Mouse (Mus musculus): ENCODE results near the gene Zfp974. TPM values are rescaled to one million over a fixed set of nuclear protein-coding genes. Genes with fewer than 3 reads are reported as not detected.
"Not testable (repeated sequence)": the region's sequence is repeated elsewhere in the genome, so short reads cannot be mapped to it uniquely, and the experiment has no call there.

Zfp974 gene
- polyA plus RNA-seq (2015; fragmentation: Nextera tagmentation; extraction: Ambion mirVana): 3.7 and 4.6 TPM in 2 replicates

DNA sequence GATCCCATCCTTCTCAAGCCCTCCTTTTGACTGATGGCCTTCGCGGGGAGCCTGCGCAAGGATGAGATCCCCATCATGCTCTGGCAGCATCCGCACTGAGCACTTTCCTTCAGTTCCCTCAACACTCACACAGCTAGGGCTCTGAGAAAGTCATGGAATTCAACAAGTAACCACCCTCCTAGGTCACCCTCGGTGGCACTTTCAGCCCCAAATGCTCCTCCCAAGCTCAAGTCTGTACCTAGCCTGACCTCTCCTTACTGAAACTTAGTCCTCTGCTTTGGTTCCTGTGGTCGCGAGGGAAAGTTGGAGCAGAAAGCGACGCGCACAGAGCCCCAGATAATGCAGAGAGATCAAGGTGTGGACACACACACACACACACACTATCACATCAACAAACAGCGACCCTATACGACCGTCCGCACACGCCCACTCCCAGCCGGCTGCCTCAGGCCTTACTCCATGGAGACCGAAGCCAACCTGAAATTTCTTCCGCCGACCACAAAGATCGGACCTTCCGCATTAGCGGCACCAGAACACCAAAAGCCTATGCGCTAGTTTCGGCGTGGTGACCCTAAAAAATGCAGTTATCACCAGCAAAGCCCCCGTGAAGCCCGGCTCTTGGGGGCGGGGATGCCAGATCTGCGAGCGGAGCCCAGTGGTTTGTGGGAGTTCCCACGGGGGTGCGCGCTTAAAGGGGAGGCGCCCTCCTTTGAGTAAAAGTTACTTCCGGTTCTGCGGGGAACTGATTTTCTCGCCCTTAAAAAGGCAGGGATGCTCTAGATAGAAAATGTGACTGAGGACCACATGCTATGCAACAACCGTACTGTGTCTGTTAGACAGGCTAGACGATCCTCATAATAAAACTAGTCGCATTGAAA lies at the start of gene Zfp974:
TSS of gene Zfp974 (minus strand) at position 643 of the 878 bp plus-strand sequence.
- 5% methylated on average over 40 of the region's 40 CpGs for WGBS
- TF ChIP-seq CTCF (IDR thresholded peaks at IDR 0.05; ENCODE audit: low read depth) (0 out of 2 replicates have a peak, but pooled peaks have one; percentile 4), EP300 (optimal IDR thresholded peaks at IDR 0.05) (no peak)
- ATAC-seq (ENCODE audit: low FRiP score, low TSS enrichment) (peak; percentile 84), DNase-seq (ENCODE audit: low spot score) (peak; percentile 79)
- Histone ChIP-seq H3K4me3 (ENCODE audit: low read depth, low read length) (peak within 1 kb of the TSS; percentile 61), H3K27me3 (ENCODE audit: control insufficient read depth, insufficient read depth, low read length) (no peaks in the 10 kb centered on the region), H3K9ac (ENCODE audit: low read length) (peak within 1 kb of the TSS; percentile 72), H3K36me3 (ENCODE audit: control insufficient read depth, insufficient read depth, low read length) (no peaks in the 10 kb centered on the region), H3K27ac (replicated peaks) (0 out of 2 replicates have a peak within 1 kb of the TSS, but pooled peaks have one; percentile 20), H3K4me1 (replicated peaks; ENCODE audit: control insufficient read depth, insufficient read depth) (no peaks in the 10 kb centered on the region), H3K9me3 (ENCODE audit: control insufficient read depth, low read length) (no peaks in the 10 kb centered on the region), H3K4me2 (replicated peaks; ENCODE audit: low read depth) (peak within 1 kb of the TSS; percentile 54)

DNA sequence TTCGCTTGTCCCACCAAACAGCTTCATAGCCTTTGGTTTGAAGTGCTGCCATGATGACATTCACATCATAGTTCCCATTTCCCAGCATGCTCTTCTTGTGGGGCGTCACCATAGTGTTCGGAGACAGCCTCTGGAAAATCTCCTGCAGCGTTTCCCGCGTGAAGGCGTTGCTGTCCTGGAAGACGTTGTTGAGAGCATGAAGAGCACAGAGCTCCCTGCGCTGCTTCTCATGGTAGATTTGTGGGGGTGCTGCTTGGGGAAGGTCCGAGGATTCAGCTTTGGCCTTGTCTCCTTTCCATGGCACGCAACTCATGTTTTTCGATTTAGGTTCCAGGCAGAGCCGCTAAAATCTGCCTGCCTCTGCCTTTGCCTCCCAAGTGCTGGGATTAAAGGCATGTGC lies 20.2 kb upstream of the Zfp974 start:
- not testable (repeated sequence) for H3K4me2 ChIP-seq (replicated peaks; ENCODE audit: low read depth); H3K4me1 ChIP-seq (replicated peaks; ENCODE audit: control insufficient read depth, insufficient read depth); H3K27ac ChIP-seq (replicated peaks); DNase-seq (ENCODE audit: low spot score); H3K36me3 ChIP-seq (ENCODE audit: control insufficient read depth, insufficient read depth, low read length); ATAC-seq (ENCODE audit: low FRiP score, low TSS enrichment); H3K9ac ChIP-seq (ENCODE audit: low read length); H3K9me3 ChIP-seq (ENCODE audit: control insufficient read depth, low read length); H3K4me3 ChIP-seq (ENCODE audit: low read depth, low read length); H3K27me3 ChIP-seq (ENCODE audit: control insufficient read depth, insufficient read depth, low read length)
- WGBS: 86% methylated on average over 12 of the region's 13 CpGs

DNA sequence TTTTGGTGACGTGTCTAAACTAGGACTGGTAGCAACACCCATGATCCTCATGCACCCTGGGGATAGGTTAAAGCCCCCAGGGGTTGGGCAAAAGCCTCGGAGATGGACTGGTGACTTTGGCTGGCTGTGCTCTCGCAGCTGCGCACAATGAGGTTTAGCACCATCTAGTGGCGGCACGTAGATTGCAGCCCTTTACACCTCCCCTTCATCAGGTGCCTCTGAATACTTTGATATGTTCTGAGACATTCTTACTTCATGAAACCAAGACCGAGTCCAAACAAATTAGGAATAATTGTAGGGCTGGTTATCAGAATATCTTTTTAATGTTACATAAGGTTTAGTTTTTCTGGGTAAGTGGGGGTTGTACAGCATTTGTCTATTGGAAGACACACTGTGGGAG lies 12.6 kb upstream of the Zfp974 start:
- H3K36me3 ChIP-seq (ENCODE audit: control insufficient read depth, insufficient read depth, low read length); H3K4me3 ChIP-seq (ENCODE audit: low read depth, low read length); DNase-seq (ENCODE audit: low spot score); H3K4me2 ChIP-seq (replicated peaks; ENCODE audit: low read depth); H3K9ac ChIP-seq (ENCODE audit: low read length); ATAC-seq (ENCODE audit: low FRiP score, low TSS enrichment); H3K27me3 ChIP-seq (ENCODE audit: control insufficient read depth, insufficient read depth, low read length); H3K9me3 ChIP-seq (ENCODE audit: control insufficient read depth, low read length); H3K4me1 ChIP-seq (replicated peaks; ENCODE audit: control insufficient read depth, insufficient read depth); H3K27ac ChIP-seq (replicated peaks): not testable (repeated sequence)
- 51% methylated on average over 5 of the region's 7 CpGs for WGBS
- peak; percentile 55 for TF ChIP-seq CTCF (IDR thresholded peaks at IDR 0.05; ENCODE audit: low read depth)

DNA sequence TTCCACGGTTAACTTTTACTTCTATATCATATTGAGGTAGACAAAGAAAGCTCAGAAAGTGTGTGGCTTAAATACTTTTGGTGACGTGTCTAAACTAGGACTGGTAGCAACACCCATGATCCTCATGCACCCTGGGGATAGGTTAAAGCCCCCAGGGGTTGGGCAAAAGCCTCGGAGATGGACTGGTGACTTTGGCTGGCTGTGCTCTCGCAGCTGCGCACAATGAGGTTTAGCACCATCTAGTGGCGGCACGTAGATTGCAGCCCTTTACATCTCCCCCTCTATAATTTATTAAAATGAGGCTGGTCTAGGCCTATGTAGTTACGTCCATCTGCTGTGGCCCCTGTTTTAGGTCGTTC lies 4.5 kb upstream of the Zfp974 start:
- H3K9ac ChIP-seq (ENCODE audit: low read length): not testable (repeated sequence)

DNA sequence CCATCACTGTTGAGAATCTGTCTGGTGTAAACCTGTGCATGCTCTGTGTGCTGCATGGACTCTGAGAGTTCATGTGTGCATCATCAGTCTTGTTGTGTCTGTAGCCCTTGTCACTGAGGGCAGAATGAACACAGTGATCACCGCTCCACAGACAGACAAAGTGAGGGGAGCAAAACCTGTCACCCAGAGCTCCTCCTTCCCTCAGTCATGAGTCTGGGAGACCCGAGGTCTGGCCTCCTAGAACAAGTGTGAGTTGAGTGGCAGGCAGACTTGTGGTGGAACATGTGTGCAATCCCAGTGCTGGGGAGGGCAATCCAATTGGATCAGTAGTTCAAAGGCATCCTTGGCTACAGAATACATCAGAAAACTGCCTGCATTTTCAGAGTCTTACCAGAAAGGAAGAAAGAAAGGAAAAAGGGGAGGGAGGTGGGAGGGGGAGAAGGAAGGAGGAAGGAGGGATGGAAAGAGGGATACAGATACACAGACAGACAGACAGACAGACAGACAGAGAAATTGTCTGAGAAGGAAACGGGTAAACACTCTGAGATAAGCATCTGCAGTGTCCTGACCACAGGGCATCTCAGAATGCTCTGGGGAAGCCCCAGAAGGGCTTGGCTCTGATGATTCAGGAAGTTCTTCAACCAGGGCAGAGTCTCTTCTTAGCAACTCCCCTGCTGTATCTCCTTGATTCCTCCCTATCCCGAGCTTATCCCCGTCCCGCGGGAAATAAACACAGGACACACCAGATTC lies 4.0 kb upstream of the Zfp974 start:
- Histone ChIP-seq H3K9ac (ENCODE audit: low read length) (0 out of 2 replicates have a peak overlapping the region, but pooled peaks have one; percentile 41), H3K4me2 (replicated peaks; ENCODE audit: low read depth) (peak overlapping the region; percentile 34; the same call in 1 of the 2 replicates), H3K36me3 (ENCODE audit: control insufficient read depth, insufficient read depth, low read length) (no peaks in the 10 kb centered on the region), H3K27me3 (ENCODE audit: control insufficient read depth, insufficient read depth, low read length) (no peaks in the 10 kb centered on the region), H3K4me3 (ENCODE audit: low read depth, low read length) (peak overlapping the region; percentile 12; the same call in 1 of the 2 replicates), H3K27ac (replicated peaks) (no peak overlapping the region), H3K9me3 (ENCODE audit: control insufficient read depth, low read length) (no peaks in the 10 kb centered on the region), H3K4me1 (replicated peaks; ENCODE audit: control insufficient read depth, insufficient read depth) (no peaks in the 10 kb centered on the region)
- no peak for TF ChIP-seq EP300 (optimal IDR thresholded peaks at IDR 0.05)
- DNase-seq (ENCODE audit: low spot score): no peak
- peak; percentile 67 for ATAC-seq (ENCODE audit: low FRiP score, low TSS enrichment)
- 19% methylated on average over 7 of the region's 7 CpGs for WGBS

More for the DNA sequence above, 4.5 kb upstream of the Zfp974 start:
- not testable (repeated sequence) for H3K9me3 ChIP-seq (ENCODE audit: control insufficient read depth, low read length); ATAC-seq (ENCODE audit: low FRiP score, low TSS enrichment); H3K36me3 ChIP-seq (ENCODE audit: control insufficient read depth, insufficient read depth, low read length); H3K27ac ChIP-seq (replicated peaks); DNase-seq (ENCODE audit: low spot score); H3K27me3 ChIP-seq (ENCODE audit: control insufficient read depth, insufficient read depth, low read length); H3K4me1 ChIP-seq (replicated peaks; ENCODE audit: control insufficient read depth, insufficient read depth)
- WGBS: 10% methylated on average over 1 of the region's 9 CpGs
- peak overlapping the region; percentile 12; the same call in 1 of the 2 replicates for H3K4me3 ChIP-seq (ENCODE audit: low read depth, low read length)
- peak overlapping the region; percentile 34; the same call in 1 of the 2 replicates for H3K4me2 ChIP-seq (replicated peaks; ENCODE audit: low read depth)

DNA sequence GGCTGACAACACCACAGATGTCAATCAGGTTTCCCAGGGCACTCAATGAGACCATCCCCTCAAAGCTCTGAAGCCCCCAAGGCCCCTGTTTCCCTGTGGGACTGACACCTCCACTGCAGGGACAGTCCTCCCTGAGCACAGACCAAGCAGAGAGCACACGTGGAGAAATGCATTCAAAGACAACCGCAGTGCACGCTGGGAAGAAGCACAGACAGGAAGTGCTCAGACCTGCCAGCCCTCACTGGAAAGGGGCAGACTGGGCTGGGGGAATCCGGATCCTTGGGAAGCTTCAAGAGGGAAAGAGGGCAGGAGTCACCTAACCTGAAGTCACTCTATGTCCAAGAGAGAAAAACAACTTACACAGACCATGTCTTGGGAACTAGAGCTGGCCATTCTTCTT lies 2.2 kb downstream of the Zfp974 start:
- not testable (repeated sequence) for H3K27ac ChIP-seq (replicated peaks); H3K36me3 ChIP-seq (ENCODE audit: control insufficient read depth, insufficient read depth, low read length); H3K9ac ChIP-seq (ENCODE audit: low read length); H3K27me3 ChIP-seq (ENCODE audit: control insufficient read depth, insufficient read depth, low read length); DNase-seq (ENCODE audit: low spot score); ATAC-seq (ENCODE audit: low FRiP score, low TSS enrichment); H3K4me3 ChIP-seq (ENCODE audit: low read depth, low read length); H3K4me2 ChIP-seq (replicated peaks; ENCODE audit: low read depth); H3K4me1 ChIP-seq (replicated peaks; ENCODE audit: control insufficient read depth, insufficient read depth); H3K9me3 ChIP-seq (ENCODE audit: control insufficient read depth, low read length)
- WGBS: 55% methylated on average over 4 of the region's 4 CpGs

DNA sequence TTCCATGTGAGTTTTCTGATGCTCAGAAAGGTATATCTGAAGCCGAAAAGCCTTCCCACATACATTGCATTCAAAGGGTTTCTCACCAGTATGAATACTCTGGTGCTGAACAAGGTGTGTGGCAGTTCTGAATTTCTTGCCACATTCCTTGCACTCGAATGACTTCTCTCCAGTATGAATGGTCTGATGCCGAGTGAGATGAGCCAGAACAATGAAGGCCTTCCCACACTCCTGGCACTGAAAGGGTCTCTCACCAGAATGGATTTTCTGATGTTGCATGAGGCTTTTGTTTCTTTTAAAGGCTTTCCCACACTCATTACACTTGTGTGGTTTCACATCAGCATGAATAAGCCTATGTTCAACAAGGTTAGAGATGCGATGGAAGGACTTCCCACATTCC lies 18.3 kb downstream of the Zfp974 start:
- DNase-seq (ENCODE audit: low spot score); H3K36me3 ChIP-seq (ENCODE audit: control insufficient read depth, insufficient read depth, low read length); H3K27me3 ChIP-seq (ENCODE audit: control insufficient read depth, insufficient read depth, low read length); ATAC-seq (ENCODE audit: low FRiP score, low TSS enrichment); H3K4me3 ChIP-seq (ENCODE audit: low read depth, low read length); H3K27ac ChIP-seq (replicated peaks); H3K4me1 ChIP-seq (replicated peaks; ENCODE audit: control insufficient read depth, insufficient read depth); H3K4me2 ChIP-seq (replicated peaks; ENCODE audit: low read depth); H3K9me3 ChIP-seq (ENCODE audit: control insufficient read depth, low read length); H3K9ac ChIP-seq (ENCODE audit: low read length): not testable (repeated sequence)
- 91% methylated on average over 3 of the region's 4 CpGs for WGBS
